Mouse (Mus musculus) stomach, embryonic 15.5 days (tissue): ENCODE data around the gene Akr1c14. TPM values are rescaled to one million over a fixed set of nuclear protein-coding genes. Genes with fewer than 3 reads are reported as not detected.
"Not testable (repeated sequence)": the region's sequence is repeated elsewhere in the genome, so short reads cannot be mapped to it uniquely, and the experiment has no call there.

Experiments
- ATAC-seq: fragments of 200-750 bp; cut with Nextera tagmentation; 2 replicates; pipeline ENCODE4 v1.8.0; 2017; ENCODE audit warnings: low read depth, moderate number of reproducible peaks, moderate TSS enrichment; ENCODE audit not compliant: insufficient read depth, low FRiP score
- H3K27ac ChIP-seq: fragments of 300-500 bp; sonication (generic); 2 replicates; pipeline ENCODE4 v1.5.1; 2015; ENCODE audit warnings: mild to moderate bottlenecking, inconsistent platforms
- H3K27me3 ChIP-seq: fragments of 300-500 bp; sonication (generic); replicated peaks from 2 replicates; pipeline ENCODE4 v1.6.1; 2015; ENCODE audit warnings: inconsistent platforms
- H3K36me3 ChIP-seq: fragments of 300-500 bp; sonication (generic); 2 replicates; pipeline ENCODE4 v1.6.1; 2015; ENCODE audit warnings: inconsistent platforms
- H3K4me1 ChIP-seq: fragments of 300-500 bp; sonication (generic); 2 replicates; pipeline ENCODE4 v1.6.1; 2015; ENCODE audit warnings: inconsistent platforms
- H3K4me2 ChIP-seq: fragments of 300-500 bp; sonication (generic); 2 replicates; pipeline ENCODE4 v1.6.1; 2015; ENCODE audit warnings: mild to moderate bottlenecking, inconsistent platforms
- H3K4me3 ChIP-seq: fragments of 300-500 bp; sonication (generic); replicated peaks from 2 replicates; pipeline ENCODE4 v1.5.1; 2015; ENCODE audit warnings: inconsistent platforms
- H3K9ac ChIP-seq: fragments of 300-500 bp; sonication (generic); 2 replicates; pipeline ENCODE4 v1.6.1; 2015; ENCODE audit warnings: inconsistent platforms
- H3K9me3 ChIP-seq: fragments of 300-500 bp; sonication (generic); 2 replicates; pipeline ENCODE4 v1.6.1; 2016; ENCODE audit warnings: inconsistent platforms
- WGBS: fragments of 180-500 bp; shearing (Covaris S2); methylation state at CpG from one replicate; pipeline ENCODE4 v1.1.7; 2015; 5-methylcytosine and 5-hydroxymethylcytosine counted together
- polyA plus RNA-seq: library from polyadenylated mRNA; unstranded; fragments of >200 nt; fragmentation: Nextera tagmentation; extraction: Ambion mirVana; gene quantifications from 2 replicates; pipeline ENCODE4 v1.2.1, GENCODE M21; 2015

Akr1c14 gene
- polyA plus RNA-seq, 1 experiment from 2014 or later: 3.2 TPM

GRCm38 (mm10) chr13:4125846-4126245 is 77.0 kb downstream of the Akr1c14 start:
- 88% methylated on average over 1 of the region's 1 CpGs for WGBS
- H3K9me3 ChIP-seq, H3K36me3 ChIP-seq, H3K27me3 ChIP-seq, H3K4me2 ChIP-seq, H3K9ac ChIP-seq, H3K4me1 ChIP-seq, H3K4me3 ChIP-seq, ATAC-seq, H3K27ac ChIP-seq: not testable (repeated sequence)

GRCm38 (mm10) chr13:4129100-4129499 is 80.3 kb downstream of the Akr1c14 start:
- H3K36me3 ChIP-seq: no peaks in the 10 kb centered on the region
- H3K4me2 ChIP-seq: no peak overlapping the region
- H3K27me3 ChIP-seq: no peaks in the 10 kb centered on the region
- H3K9ac ChIP-seq: no peak overlapping the region
- 36% methylated on average over 5 of the region's 5 CpGs for whole genome bisulfite sequencing
- no peaks in the 10 kb centered on the region for H3K4me1 ChIP-seq
- H3K4me3 ChIP-seq: no peak overlapping the region
- H3K27ac ChIP-seq: no peak overlapping the region
- no peaks in the 10 kb centered on the region for H3K9me3 ChIP-seq
- ATAC-seq: no peak

- H3K4me1 ChIP-seq: no peaks in the 10 kb centered on the region
- no peak overlapping the region for H3K27ac ChIP-seq
- no peak overlapping the region for H3K4me2 ChIP-seq
- 73% methylated on average over 1 of the region's 1 CpGs for WGBS
- no peaks in the 10 kb centered on the region for H3K9me3 ChIP-seq
- ATAC-seq: no peak
- no peak overlapping the region for H3K4me3 ChIP-seq
- no peaks in the 10 kb centered on the region for H3K27me3 ChIP-seq
- H3K36me3 ChIP-seq: no peaks in the 10 kb centered on the region
- H3K9ac ChIP-seq: no peak overlapping the region
Observed at GRCm38 (mm10) chr13:4131317-4131716, 82.5 kb downstream of the Akr1c14 start.

- no peak for ATAC-seq
- Histone ChIP-seq H3K27me3 (no peaks in the 10 kb centered on the region), H3K9ac (no peak overlapping the region), H3K4me1 (no peaks in the 10 kb centered on the region), H3K9me3 (no peaks in the 10 kb centered on the region), H3K36me3 (no peaks in the 10 kb centered on the region), H3K27ac (no peak overlapping the region), H3K4me3 (no peak overlapping the region), H3K4me2 (no peak overlapping the region)
- 43% methylated on average over 3 of the region's 3 CpGs for WGBS
Observed at GRCm38 (mm10) chr13:4131721-4132120, 82.9 kb downstream of the Akr1c14 start.

- Histone ChIP-seq H3K4me2 (no peak overlapping the region), H3K9me3 (no peaks in the 10 kb centered on the region), H3K9ac (no peak overlapping the region), H3K27me3 (no peaks in the 10 kb centered on the region), H3K27ac (no peak overlapping the region), H3K4me3 (no peak overlapping the region), H3K4me1 (no peaks in the 10 kb centered on the region), H3K36me3 (no peaks in the 10 kb centered on the region)
- 30% methylated on average over 2 of the region's 2 CpGs for WGBS
- no peak for ATAC-seq
Observed at GRCm38 (mm10) chr13:4133070-4133469, 84.3 kb downstream of the Akr1c14 start.

Other genes starting within 250 kb of the Akr1c14 start
- 3.8 and 10.9 TPM in 2 replicates for gene Calml3, start 244.7 kb upstream of the Akr1c14 start, polyA plus RNA-seq
- gene Calm4, start 211.3 kb upstream of the Akr1c14 start, polyA plus RNA-seq: 0.39 TPM in 1 of 2 replicates, not detected in the other
- gene Calm5, start 194.8 kb upstream of the Akr1c14 start, polyA plus RNA-seq: not detected in 2 replicates
- 90.8 and 104 TPM in 2 replicates for gene Net1, start 130.8 kb upstream of the Akr1c14 start, polyA plus RNA-seq
- gene Tubal3, start 130.7 kb upstream of the Akr1c14 start, polyA plus RNA-seq: 4.1 and 8.4 TPM in 2 replicates
- not detected in 2 replicates for gene Ucn3, start 103.7 kb upstream of the Akr1c14 start, polyA plus RNA-seq
- 1.0 and 1.3 TPM in 2 replicates for gene Akr1c18, start 101.6 kb downstream of the Akr1c14 start, polyA plus RNA-seq
- gene Akr1c13, start 142.1 kb downstream of the Akr1c14 start, polyA plus RNA-seq: 128 and 152 TPM in 2 replicates
- gene Akr1c19, start 179.7 kb downstream of the Akr1c14 start, polyA plus RNA-seq: 125 and 188 TPM in 2 replicates
- gene Akr1c12, start 230.4 kb downstream of the Akr1c14 start, polyA plus RNA-seq: 66.9 and 81.5 TPM in 2 replicates